Mouse (Mus musculus): ENCODE data around the gene Coq9.

DNA sequence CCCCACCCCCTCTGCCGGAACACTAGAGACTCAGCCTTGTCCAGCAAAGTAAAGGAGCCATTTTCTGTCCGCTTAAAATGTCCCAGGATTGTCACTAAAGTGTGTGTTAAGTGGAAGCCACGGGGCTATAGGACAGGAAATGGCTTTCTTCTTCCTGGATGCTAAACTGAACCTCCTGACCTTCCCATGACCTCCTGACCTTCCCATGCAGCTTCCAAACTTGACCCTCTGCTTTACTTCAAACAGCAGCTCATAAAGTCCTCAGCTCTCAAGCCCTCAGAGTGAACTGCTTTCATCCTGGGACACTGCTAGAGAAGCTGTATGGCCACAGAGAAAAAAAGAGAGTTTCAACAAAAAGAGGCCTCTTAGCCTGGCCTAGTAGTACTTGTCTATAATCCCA, 38.7 kb downstream of the Coq9 start:
- no peak for TF ChIP-seq CTCF (IDR thresholded peaks at IDR 0.05; ENCODE audit: control insufficient read depth, insufficient read depth, insufficient read length)
- no peak for TF ChIP-seq USF1 (IDR thresholded peaks at IDR 0.05; ENCODE audit: low read depth)
- TF ChIP-seq MAX (IDR thresholded peaks at IDR 0.05) = no peak
- TF ChIP-seq MYOD1 (IDR thresholded peaks at IDR 0.05; ENCODE audit: control insufficient read depth, insufficient read length, low read depth) = no peak

All from C2C12 (cell line).